Mouse (Mus musculus): ENCODE measurements at regions not wholly inside any gene's neighbourhood (a gene's known extent, or its start where the extent isn't known, plus 50 kb on each side); places are given as distances from the start of the nearest gene placed in this dataset.

GRCm38 (mm10) chr12:94066444-94067152, 1625.4 kb upstream of the Flrt2 start:
- Histone ChIP-seq H3K27me3 (ENCODE audit: control insufficient read depth, insufficient read depth, low read length) (no peaks in the 10 kb centered on the region), H3K27ac (ENCODE audit: low read depth, low read length) (no peak overlapping the region), H3K4me3 (ENCODE audit: low read depth, low read length) (no peak overlapping the region), H3K36me3 (ENCODE audit: control insufficient read depth, insufficient read depth, low read length) (no peaks in the 10 kb centered on the region), H3K9ac (ENCODE audit: low read depth, low read length) (no peak overlapping the region), H3K9me3 (ENCODE audit: control insufficient read depth, low read length) (no peaks in the 10 kb centered on the region), H3K4me1 (replicated peaks; ENCODE audit: control insufficient read depth, insufficient read depth, low read length) (no peaks in the 10 kb centered on the region), H3K4me2 (replicated peaks; ENCODE audit: low read depth, low read length) (no peak overlapping the region)
- DNase-seq (ENCODE audit: low spot score) (peak; percentile 10), ATAC-seq (ENCODE audit: low FRiP score) (no peak)
- WGBS = 65% methylated on average over 9 of the region's 9 CpGs

GRCm38 (mm10) chr12:94070940-94071505, 1621.0 kb upstream of the Flrt2 start:
- Histone ChIP-seq H3K9me3 (ENCODE audit: control insufficient read depth, low read length) (no peaks in the 10 kb centered on the region), H3K4me2 (replicated peaks; ENCODE audit: low read depth, low read length) (no peak overlapping the region), H3K27ac (ENCODE audit: low read depth, low read length) (no peak overlapping the region), H3K27me3 (ENCODE audit: control insufficient read depth, insufficient read depth, low read length) (no peaks in the 10 kb centered on the region), H3K9ac (ENCODE audit: low read depth, low read length) (no peak overlapping the region), H3K4me3 (ENCODE audit: low read depth, low read length) (no peak overlapping the region), H3K4me1 (replicated peaks; ENCODE audit: control insufficient read depth, insufficient read depth, low read length) (no peaks in the 10 kb centered on the region), H3K36me3 (ENCODE audit: control insufficient read depth, insufficient read depth, low read length) (no peaks in the 10 kb centered on the region)
- DNase-seq (ENCODE audit: low spot score) (no peak), ATAC-seq (ENCODE audit: low FRiP score) (no peak)
- WGBS = 95% methylated on average over 2 of the region's 2 CpGs

GRCm38 (mm10) chr12:94105582-94106162, 1586.4 kb upstream of the Flrt2 start:
- no peak for ATAC-seq (ENCODE audit: low FRiP score)
- Histone ChIP-seq H3K4me3 (ENCODE audit: low read depth, low read length) (no peak overlapping the region), H3K9ac (ENCODE audit: low read depth, low read length) (no peak overlapping the region), H3K4me2 (replicated peaks; ENCODE audit: low read depth, low read length) (no peak overlapping the region), H3K36me3 (ENCODE audit: control insufficient read depth, insufficient read depth, low read length) (no peaks in the 10 kb centered on the region), H3K27ac (ENCODE audit: low read depth, low read length) (no peak overlapping the region), H3K9me3 (ENCODE audit: control insufficient read depth, low read length) (no peaks in the 10 kb centered on the region), H3K27me3 (ENCODE audit: control insufficient read depth, insufficient read depth, low read length) (no peaks in the 10 kb centered on the region), H3K4me1 (replicated peaks; ENCODE audit: control insufficient read depth, insufficient read depth, low read length) (no peaks in the 10 kb centered on the region)
- WGBS = 55% methylated on average over 1 of the region's 1 CpGs
- DNase-seq (ENCODE audit: low spot score) = no peak

GRCm38 (mm10) chr12:94150143-94150542, 1541.9 kb upstream of the Flrt2 start:
- DNase-seq (ENCODE audit: low spot score) = no peak
- 80% methylated on average over 5 of the region's 5 CpGs for WGBS

GRCm38 (mm10) chr12:94155110-94155858, 1536.7 kb upstream of the Flrt2 start:
- Histone ChIP-seq H3K9me3 (ENCODE audit: control insufficient read depth, low read length) (no peaks in the 10 kb centered on the region), H3K4me2 (replicated peaks; ENCODE audit: low read depth, low read length) (no peak overlapping the region), H3K9ac (ENCODE audit: low read depth, low read length) (no peak overlapping the region), H3K27ac (ENCODE audit: low read depth, low read length) (no peak overlapping the region), H3K27me3 (ENCODE audit: control insufficient read depth, insufficient read depth, low read length) (no peaks in the 10 kb centered on the region), H3K4me3 (ENCODE audit: low read depth, low read length) (no peak overlapping the region), H3K36me3 (ENCODE audit: control insufficient read depth, insufficient read depth, low read length) (no peaks in the 10 kb centered on the region), H3K4me1 (replicated peaks; ENCODE audit: control insufficient read depth, insufficient read depth, low read length) (no peaks in the 10 kb centered on the region)
- WGBS = 88% methylated on average over 12 of the region's 12 CpGs
- DNase-seq (ENCODE audit: low spot score) (no peak), ATAC-seq (ENCODE audit: low FRiP score) (no peak)

More at GRCm38 (mm10) chr12:94150143-94150542, 1541.9 kb upstream of the Flrt2 start:
- Histone ChIP-seq H3K36me3 (ENCODE audit: control insufficient read depth, insufficient read depth, low read length) (no peaks in the 10 kb centered on the region), H3K4me3 (ENCODE audit: low read depth, low read length) (no peak overlapping the region), H3K9ac (ENCODE audit: low read depth, low read length) (no peak overlapping the region), H3K4me2 (replicated peaks; ENCODE audit: low read depth, low read length) (no peak overlapping the region), H3K27ac (ENCODE audit: low read depth, low read length) (no peak overlapping the region), H3K4me1 (replicated peaks; ENCODE audit: control insufficient read depth, insufficient read depth, low read length) (no peaks in the 10 kb centered on the region), H3K9me3 (ENCODE audit: control insufficient read depth, low read length) (no peaks in the 10 kb centered on the region), H3K27me3 (ENCODE audit: control insufficient read depth, insufficient read depth, low read length) (no peaks in the 10 kb centered on the region)
- no peak for ATAC-seq (ENCODE audit: low FRiP score)

- H3K36me3 ChIP-seq (ENCODE audit: control insufficient read depth, insufficient read depth, low read length) = no peaks in the 10 kb centered on the region
- ATAC-seq (ENCODE audit: low FRiP score) (no peak), DNase-seq (ENCODE audit: low spot score) (no peak)
- no peak overlapping the region for H3K4me3 ChIP-seq (ENCODE audit: low read depth, low read length)
- no peaks in the 10 kb centered on the region for H3K9me3 ChIP-seq (ENCODE audit: control insufficient read depth, low read length)
- no peaks in the 10 kb centered on the region for H3K4me1 ChIP-seq (replicated peaks; ENCODE audit: control insufficient read depth, insufficient read depth, low read length)
- no peaks in the 10 kb centered on the region for H3K27me3 ChIP-seq (ENCODE audit: control insufficient read depth, insufficient read depth, low read length)
- no peak overlapping the region for H3K27ac ChIP-seq (ENCODE audit: low read depth, low read length)
- H3K9ac ChIP-seq (ENCODE audit: low read depth, low read length) = no peak overlapping the region
- no peak overlapping the region for H3K4me2 ChIP-seq (replicated peaks; ENCODE audit: low read depth, low read length)
- WGBS = 29% methylated on average over 1 of the region's 1 CpGs
These were observed 1509.7 kb upstream of the Flrt2 start for GRCm38 (mm10) chr12:94182358-94182757.

GRCm38 (mm10) chr12:94190620-94191081, 1501.4 kb upstream of the Flrt2 start:
- DNase-seq (ENCODE audit: low spot score) = peak; percentile 23
- Histone ChIP-seq H3K27me3 (ENCODE audit: control insufficient read depth, insufficient read depth, low read length) (no peaks in the 10 kb centered on the region), H3K4me2 (replicated peaks; ENCODE audit: low read depth, low read length) (no peak overlapping the region), H3K36me3 (ENCODE audit: control insufficient read depth, insufficient read depth, low read length) (no peaks in the 10 kb centered on the region), H3K4me3 (ENCODE audit: low read depth, low read length) (no peak overlapping the region), H3K9ac (ENCODE audit: low read depth, low read length) (no peak overlapping the region), H3K27ac (ENCODE audit: low read depth, low read length) (no peak overlapping the region), H3K4me1 (replicated peaks; ENCODE audit: control insufficient read depth, insufficient read depth, low read length) (no peaks in the 10 kb centered on the region), H3K9me3 (ENCODE audit: control insufficient read depth, low read length) (no peaks in the 10 kb centered on the region)
- peak; percentile 72 for ATAC-seq (ENCODE audit: low FRiP score)
- WGBS = 67% methylated on average over 4 of the region's 4 CpGs

GRCm38 (mm10) chr12:94217906-94218305, 1474.1 kb upstream of the Flrt2 start:
- no peak overlapping the region for H3K27ac ChIP-seq (ENCODE audit: low read depth, low read length)
- no peaks in the 10 kb centered on the region for H3K36me3 ChIP-seq (ENCODE audit: control insufficient read depth, insufficient read depth, low read length)
- no peak overlapping the region for H3K4me2 ChIP-seq (replicated peaks; ENCODE audit: low read depth, low read length)
- ATAC-seq (ENCODE audit: low FRiP score) (no peak), DNase-seq (ENCODE audit: low spot score) (peak; percentile 6)
- no peaks in the 10 kb centered on the region for H3K4me1 ChIP-seq (replicated peaks; ENCODE audit: control insufficient read depth, insufficient read depth, low read length)
- H3K9me3 ChIP-seq (ENCODE audit: control insufficient read depth, low read length) = no peaks in the 10 kb centered on the region
- H3K4me3 ChIP-seq (ENCODE audit: low read depth, low read length) = no peak overlapping the region
- no peaks in the 10 kb centered on the region for H3K27me3 ChIP-seq (ENCODE audit: control insufficient read depth, insufficient read depth, low read length)
- H3K9ac ChIP-seq (ENCODE audit: low read depth, low read length) = no peak overlapping the region
- 73% methylated on average over 4 of the region's 4 CpGs for WGBS

Measured in hindbrain, embryonic 11.5 days (tissue).